Comparison of ENCODE assay signal across 10 mouse cellular contexts in genomic region chr4:95476071-95476724, GRCm38 (mm10).
DNase-seq lines count a peak whose midpoint lies in the region; ATAC-seq and TF ChIP-seq lines count a peak whose summit lies in the region.
"Had no signal": no experiment of that assay in that cellular context is flagged by ENCODE, and none has a peak within 500 bp of the region (broad histone marks: within the 10 kb centered on the region; RNA-seq: fewer than 3 reads in every experiment).

No protein-coding gene starts in this region.

- no peaks in the 10 kb centered on the region for H3K9me3 ChIP-seq in embryonic facial prominence, embryonic 12.5 days
- H3K9me3 ChIP-seq in liver, postnatal 0 days (ENCODE audit: low read length): no peaks in the 10 kb centered on the region

- peak overlapping the region; percentile 19; the same call in 1 of the 2 replicates for H3K27ac ChIP-seq in layer of hippocampus, adult 2 months
- H3K27ac ChIP-seq in embryonic facial prominence, embryonic 12.5 days: no peak overlapping the region
- no peak overlapping the region for H3K27ac ChIP-seq in liver, postnatal 0 days (ENCODE audit: low read depth)
- H3K27ac ChIP-seq: left cerebral cortex, adult 2 months had no signal

- H3K36me3 ChIP-seq in embryonic facial prominence, embryonic 12.5 days: no peaks in the 10 kb centered on the region
- no peaks in the 10 kb centered on the region for H3K36me3 ChIP-seq in liver, postnatal 0 days (replicated peaks; ENCODE audit: insufficient read depth, low read length)

- no peak overlapping the region for H3K9ac ChIP-seq in embryonic facial prominence, embryonic 12.5 days
- H3K9ac ChIP-seq in liver, postnatal 0 days (replicated peaks): no peak overlapping the region

- H3K4me3 ChIP-seq in layer of hippocampus, adult 2 months: no peak overlapping the region
- no peak overlapping the region for H3K4me3 ChIP-seq in embryonic facial prominence, embryonic 12.5 days
- no peak overlapping the region for H3K4me3 ChIP-seq in liver, postnatal 0 days (ENCODE audit: low read depth, low read length)
- H3K4me3 ChIP-seq: erythroblast, embryonic 14.5 days; left cerebral cortex, adult 2 months had no signal

- no peak for TF ChIP-seq EP300 in liver, postnatal 0 days (IDR thresholded peaks at IDR 0.05; ENCODE audit: low read depth)

- no peaks in the 10 kb centered on the region for H3K27me3 ChIP-seq in embryonic facial prominence, embryonic 12.5 days
- H3K27me3 ChIP-seq in liver, postnatal 0 days (ENCODE audit: insufficient read depth, low read length): no peaks in the 10 kb centered on the region

- 0 out of 2 replicates have a peak, but pooled peaks have one; percentile 28 for ATAC-seq in embryonic facial prominence, embryonic 12.5 days (ENCODE audit: insufficient number of reproducible peaks, insufficient read depth, low FRiP score, low TSS enrichment)
- ATAC-seq in liver, postnatal 0 days: no peak

- TF ChIP-seq CTCF in layer of hippocampus, adult 2 months (conservative IDR thresholded peaks at IDR 0.05): no peak
- TF ChIP-seq CTCF in liver, postnatal 0 days (IDR thresholded peaks at IDR 0.05; ENCODE audit: low read depth): no peak

- intact Hi-C loops in gastrocnemius, postnatal 36 days (cut with DNase I): loop anchor here (5.0 kb wide), 1 partner anchor 184 kb away; no protein-coding TSS in a partner anchor
- intact Hi-C loops in left cerebral cortex, postnatal 4 days (cut with DNase I): no loop called here

- WGBS in embryonic facial prominence, embryonic 12.5 days: 60% methylated on average over 12 of the region's 12 CpGs
- 75% methylated on average over 12 of the region's 12 CpGs for WGBS in liver, postnatal 0 days (ENCODE audit: insufficient replicate concordance)

- H3K4me2 ChIP-seq in embryonic facial prominence, embryonic 12.5 days (replicated peaks): no peak overlapping the region
- H3K4me2 ChIP-seq in liver, postnatal 0 days (ENCODE audit: low read depth, low read length): no peak overlapping the region

- DNase-seq in layer of hippocampus, adult 2 months (ENCODE audit: low spot score in 2 of 2): peak; percentile 7 to 10
- no peak for DNase-seq in layer of hippocampus, adult 9-10 months (ENCODE audit: low spot score)
- peak; percentile 17 to 40 for DNase-seq in gastrocnemius, postnatal 36 days
- DNase-seq in lung, postnatal 36 days: peak; percentile 54
- DNase-seq in liver, postnatal 0 days: no peak
- DNase-seq in left cerebral cortex, postnatal 4 days: no peak
- DNase-seq: heart, postnatal 14 days had no signal

- peaks cover 5% of the 10 kb centered on the region; the same call in 1 of the 2 replicates for H3K4me1 ChIP-seq in embryonic facial prominence, embryonic 12.5 days
- no peaks in the 10 kb centered on the region for H3K4me1 ChIP-seq in liver, postnatal 0 days (ENCODE audit: insufficient read depth)

Comparison
In these comparisons a context has a peak if more than half of its experiments do, and no peak if none do; other contexts are left out.
1. DNase-seq: peak in layer of hippocampus, adult 2 months (2 of 2), gastrocnemius, postnatal 36 days (2 of 2) and lung, postnatal 36 days (single experiment); none in layer of hippocampus, adult 9-10 months (single experiment), liver, postnatal 0 days (single experiment) and left cerebral cortex, postnatal 4 days (single experiment).